ENCODE assay signal across 8 mouse cellular contexts in the genomic region with DNA sequence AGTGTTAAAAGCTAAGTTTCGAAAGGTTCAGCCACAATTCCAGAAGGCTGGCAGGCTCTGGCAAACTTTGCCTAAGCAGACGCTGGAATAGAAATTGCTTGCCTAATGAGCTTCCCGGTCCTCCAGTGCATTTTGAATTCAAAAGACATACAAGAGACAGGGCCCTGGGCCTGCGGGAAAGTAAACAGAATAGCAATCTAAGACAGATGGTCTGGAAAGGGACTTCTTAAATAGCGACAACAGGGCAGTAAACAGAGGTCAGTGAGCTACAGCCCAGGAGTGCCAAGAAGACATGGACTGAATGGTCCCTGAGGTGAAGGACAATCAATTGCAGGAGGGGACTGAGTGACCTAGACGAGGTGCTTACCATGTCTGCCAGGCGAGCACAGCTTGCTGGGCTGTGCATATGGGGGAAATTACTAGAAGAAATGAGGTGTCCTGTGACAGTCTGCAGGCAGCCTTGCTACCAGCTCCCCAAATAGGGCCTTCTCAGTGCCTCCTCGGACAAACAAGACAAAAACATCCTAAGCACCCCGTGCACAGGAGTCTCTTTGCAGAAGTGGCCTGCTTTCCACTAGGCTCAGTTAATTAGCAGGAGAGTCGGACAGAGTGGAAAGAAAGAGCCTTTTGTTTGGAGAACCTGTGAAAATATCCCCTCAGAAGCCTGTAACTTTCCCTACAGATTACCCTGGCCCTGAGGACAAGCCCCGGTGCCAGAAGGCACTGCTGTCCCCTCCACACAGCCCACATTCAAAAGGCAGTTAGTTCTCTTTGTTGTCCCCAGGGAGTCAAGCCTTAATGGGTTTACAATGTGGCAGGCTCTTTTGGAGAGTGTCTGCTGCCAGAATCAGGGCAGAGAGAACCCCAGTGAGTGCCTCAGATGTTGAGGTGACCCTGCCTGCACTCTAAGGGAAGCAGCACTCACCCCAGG.
DNase-seq lines count a peak whose midpoint lies in the region; ATAC-seq and TF ChIP-seq lines count a peak whose summit lies in the region.

No protein-coding gene starts in this region.

- no peaks in the 10 kb centered on the region for H3K9me3 ChIP-seq in embryonic facial prominence, embryonic 12.5 days
- peaks cover 3% of the 10 kb centered on the region; the same call in 1 of the 2 replicates for H3K9me3 ChIP-seq in heart, embryonic 12.5 days (replicated peaks)
- no peaks in the 10 kb centered on the region for H3K9me3 ChIP-seq in kidney, postnatal 0 days (replicated peaks; ENCODE audit: low read length)

- ATAC-seq in embryonic facial prominence, embryonic 12.5 days (ENCODE audit: insufficient number of reproducible peaks, insufficient read depth, low FRiP score, low TSS enrichment): 0 out of 2 replicates have a peak, but pooled peaks have one; percentile 38
- ATAC-seq in heart, embryonic 12.5 days (ENCODE audit: insufficient number of reproducible peaks, low FRiP score): no peak
- ATAC-seq in kidney, postnatal 0 days (replicated peaks; ENCODE audit: low FRiP score, low read depth): no peak

- H3K4me1 ChIP-seq in embryonic facial prominence, embryonic 12.5 days: peaks cover 18% of the 10 kb centered on the region
- peaks cover 26% of the 10 kb centered on the region for H3K4me1 ChIP-seq in heart, embryonic 12.5 days (replicated peaks)
- H3K4me1 ChIP-seq in kidney, postnatal 0 days (replicated peaks; ENCODE audit: insufficient read depth, low read length): peaks cover 13% of the 10 kb centered on the region

- peak overlapping the region; percentile 89 for H3K27ac ChIP-seq in embryonic facial prominence, embryonic 12.5 days
- peak overlapping the region; percentile 72 for H3K27ac ChIP-seq in heart, embryonic 12.5 days (ENCODE audit: poor library complexity, severe bottlenecking)
- peak overlapping the region; percentile 70 for H3K27ac ChIP-seq in kidney, postnatal 0 days

- intact Hi-C loops in left cerebral cortex, postnatal 4 days (cut with DNase I): no loop called here
- intact Hi-C loops in left cerebral cortex, postnatal 14 days (cut with DNase I): loop anchor here (5.0 kb wide), 1 partner anchor 224 kb away; no protein-coding TSS in a partner anchor

- no peaks in the 10 kb centered on the region for H3K36me3 ChIP-seq in embryonic facial prominence, embryonic 12.5 days
- no peaks in the 10 kb centered on the region for H3K36me3 ChIP-seq in heart, embryonic 12.5 days
- no peaks in the 10 kb centered on the region for H3K36me3 ChIP-seq in kidney, postnatal 0 days (ENCODE audit: insufficient read depth, low read length)

- H3K9ac ChIP-seq in embryonic facial prominence, embryonic 12.5 days: 0 out of 2 replicates have a peak overlapping the region, but pooled peaks have one; percentile 31
- H3K9ac ChIP-seq in heart, embryonic 12.5 days: peak overlapping the region; percentile 22; the same call in 1 of the 2 replicates
- 0 out of 2 replicates have a peak overlapping the region, but pooled peaks have one; percentile 4 for H3K9ac ChIP-seq in kidney, postnatal 0 days (ENCODE audit: low read depth, low read length)

- no peak for TF ChIP-seq CTCF in kidney, postnatal 0 days (IDR thresholded peaks at IDR 0.05; ENCODE audit: low read depth)

- WGBS in embryonic facial prominence, embryonic 12.5 days: 8% methylated on average over 11 of the region's 11 CpGs
- 27% methylated on average over 11 of the region's 11 CpGs for WGBS in heart, embryonic 12.5 days
- WGBS in kidney, postnatal 0 days: 36% methylated on average over 11 of the region's 11 CpGs

- no peak overlapping the region for H3K4me3 ChIP-seq in embryonic facial prominence, embryonic 12.5 days
- H3K4me3 ChIP-seq in heart, embryonic 12.5 days: no peak overlapping the region
- no peak overlapping the region for H3K4me3 ChIP-seq in kidney, postnatal 0 days (replicated peaks; ENCODE audit: low read depth, low read length)

- no peak overlapping the region for H3K4me2 ChIP-seq in embryonic facial prominence, embryonic 12.5 days (replicated peaks)
- no peak overlapping the region for H3K4me2 ChIP-seq in heart, embryonic 12.5 days
- no peak overlapping the region for H3K4me2 ChIP-seq in kidney, postnatal 0 days (ENCODE audit: low read length)

- DNase-seq in left cerebral cortex, postnatal 4 days: peak; percentile 30
- no peak for DNase-seq in left cerebral cortex, postnatal 14 days (ENCODE audit: low spot score in 2 of 2)
- no peak for DNase-seq in kidney, postnatal 0 days (ENCODE audit: low spot score)
- peak; percentile 76 for DNase-seq in mesoderm, embryonic 11.5 days (ENCODE audit: low read depth, low spot score)
- DNase-seq in urinary bladder, adult 18-20 months (ENCODE audit: low spot score in 2 of 2): no peak
- DNase-seq in c-Kit-positive CD71-positive TER-119-positive erythroid progenitor cells, embryonic 14.5 days (ENCODE audit: low spot score): no peak

- no peaks in the 10 kb centered on the region for H3K27me3 ChIP-seq in embryonic facial prominence, embryonic 12.5 days
- no peaks in the 10 kb centered on the region for H3K27me3 ChIP-seq in heart, embryonic 12.5 days (replicated peaks)
- no peaks in the 10 kb centered on the region for H3K27me3 ChIP-seq in kidney, postnatal 0 days (ENCODE audit: insufficient read depth, low read length)

Comparison
In these comparisons a context has a peak if more than half of its experiments do, and no peak if none do; other contexts are left out.
1. DNase-seq: peak in left cerebral cortex, postnatal 4 days (single experiment) and mesoderm, embryonic 11.5 days (single experiment); none in left cerebral cortex, postnatal 14 days (0 of 2), kidney, postnatal 0 days (single experiment), urinary bladder, adult 18-20 months (0 of 2) and c-Kit-positive CD71-positive TER-119-positive erythroid progenitor cells, embryonic 14.5 days (single experiment).
2. Peak in every context shown above with its lines, with median percentiles within 50 percentile points of each other: H3K27ac ChIP-seq and H3K9ac ChIP-seq.